Mouse (Mus musculus) testis, adult 2 months (tissue): Measurements from ENCODE around the gene Fam227a.

ENCODE experiments used
- CTCF ChIP-seq: fragments of 200-500 bp; IDR thresholded peaks from 2 replicates; pipeline ENCODE4 v1.5.1; 2012; ENCODE audit warnings: low read depth, mild to moderate bottlenecking, inconsistent platforms, low read length, moderate library complexity; ENCODE audit not compliant: control insufficient read depth, insufficient read depth, insufficient replicate concordance
- POLR2A ChIP-seq: fragments of 200-500 bp; IDR thresholded peaks from 2 replicates; pipeline ENCODE4 v1.6.1; 2012; ENCODE audit warnings: low read depth, mild to moderate bottlenecking, inconsistent platforms, low read length, moderate library complexity; ENCODE audit not compliant: control insufficient read depth

DNA sequence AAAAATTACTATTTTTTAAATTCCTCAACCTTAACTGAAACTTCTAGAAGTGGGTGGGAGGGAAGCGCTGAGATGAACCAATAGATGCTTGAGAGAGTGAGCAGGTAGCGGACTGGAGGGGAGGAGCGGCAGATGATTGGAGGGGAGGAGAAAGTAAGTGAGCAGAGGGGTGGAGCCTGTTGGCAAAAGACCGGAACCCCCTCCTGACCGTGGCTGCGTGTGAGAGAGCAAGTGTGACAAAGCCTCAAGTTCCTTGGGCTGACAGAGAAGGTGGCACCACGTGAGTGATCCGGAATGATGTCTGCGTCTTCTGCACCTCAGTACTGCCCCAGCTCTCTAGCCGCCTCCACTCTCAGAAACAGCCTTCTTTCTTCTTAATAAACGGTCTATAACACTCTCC, 41.6 kb downstream of the Fam227a start:
- TF ChIP-seq CTCF, result no peak
- no peak for TF ChIP-seq POLR2A
